Mouse (Mus musculus) kidney, postnatal 14 days (tissue): ENCODE data around the gene Zfp747.
"Not testable (repeated sequence)": the region's sequence is repeated elsewhere in the genome, so short reads cannot be mapped to it uniquely, and the experiment has no call there.

Source experiments
- DNase-seq: peaks from one replicate; pipeline ENCODE4 v3.0.0; 2022; ENCODE audit warnings: mixed read lengths

Gene Zfp747

GRCm38 (mm10) chr7:127375271-127376245 is at the start of gene Zfp747:
Zfp747 (minus strand) TSS chr7:127376050.
- peak; percentile 95 for DNase-seq

- peak; percentile 14 for DNase-seq
These were observed 49.4 kb upstream of the Zfp747 start for GRCm38 (mm10) chr7:127425291-127425690.

GRCm38 (mm10) chr7:127422247-127422646 is 46.4 kb upstream of the Zfp747 start:
- DNase-seq = peak; percentile 48

GRCm38 (mm10) chr7:127421388-127422191 is 45.7 kb upstream of the Zfp747 start, which contains the start of gene Zfp688:
Zfp688 (minus strand) TSS chr7:127422068.
- DNase-seq = peak; percentile 96

- no peak for DNase-seq
These were observed 35.6 kb upstream of the Zfp747 start for GRCm38 (mm10) chr7:127411418-127411817.

- DNase-seq = peak; percentile 92
These were observed 30.4 kb upstream of the Zfp747 start, which contains the start of gene Zfp764 for GRCm38 (mm10) chr7:127406002-127406987. Zfp764 (minus strand) TSS chr7:127406822.

- not testable (repeated sequence) for DNase-seq
These were observed 28.3 kb upstream of the Zfp747 start for GRCm38 (mm10) chr7:127404101-127404500.

- DNase-seq = no peak
These were observed 27.1 kb upstream of the Zfp747 start for GRCm38 (mm10) chr7:127402980-127403379.

- no peak for DNase-seq
These were observed 24.5 kb upstream of the Zfp747 start for GRCm38 (mm10) chr7:127400355-127400754.

- DNase-seq = no peak
These were observed 18.1 kb upstream of the Zfp747 start for GRCm38 (mm10) chr7:127393944-127394333.

GRCm38 (mm10) chr7:127393157-127393943 is 17.5 kb upstream of the Zfp747 start, which contains the start of gene E430018J23Rik:
E430018J23Rik (minus strand) TSS chr7:127393629.
- peak; percentile 99 for DNase-seq

GRCm38 (mm10) chr7:127392251-127392824 is 16.5 kb upstream of the Zfp747 start:
- DNase-seq = no peak

GRCm38 (mm10) chr7:127391538-127391937 is 15.7 kb upstream of the Zfp747 start:
- no peak for DNase-seq

- DNase-seq = no peak
These were observed 14.5 kb upstream of the Zfp747 start for GRCm38 (mm10) chr7:127390306-127390705.

GRCm38 (mm10) chr7:127388201-127388600 is 12.4 kb upstream of the Zfp747 start:
- not testable (repeated sequence) for DNase-seq

- DNase-seq = peak; percentile 95
These were observed 11.0 kb upstream of the Zfp747 start, which contains the start of gene 9130019O22Rik for GRCm38 (mm10) chr7:127386641-127387392. 9130019O22Rik (minus strand) TSS chr7:127387166.

- not testable (repeated sequence) for DNase-seq
These were observed 9.7 kb upstream of the Zfp747 start for GRCm38 (mm10) chr7:127385560-127385959.

GRCm38 (mm10) chr7:127378310-127378921 is 2.6 kb upstream of the Zfp747 start:
- no peak for DNase-seq

GRCm38 (mm10) chr7:127371870-127372269 is 4.0 kb downstream of the Zfp747 start:
- DNase-seq = not testable (repeated sequence)
